Mouse (Mus musculus) megakaryocyte, embryonic 14.5 days (primary cell): ENCODE measurements around the gene Rho.

Source experiments
- FLI1 ChIP-seq: IDR thresholded peaks from 2 replicates; pipeline ENCODE4 v1.6.1; 2012; ENCODE audit warnings: low read length, inconsistent platforms, mixed read lengths
- GATA1 ChIP-seq: IDR thresholded peaks from 3 replicates; pipeline ENCODE4 v1.6.1; 2012; ENCODE audit warnings: mixed read lengths, low read length, inconsistent platforms, borderline replicate concordance

- no peak for TF ChIP-seq GATA1
- no peak for TF ChIP-seq FLI1
These were observed 26.9 kb downstream of the Rho start for GRCm38 (mm10) chr6:115958445-115958844.
